Mouse (Mus musculus): ENCODE results near the gene Mpdu1.
"Not testable (repeated sequence)": the region's sequence is repeated elsewhere in the genome, so short reads cannot be mapped to it uniquely, and the experiment has no call there.

Gene Mpdu1

DNA sequence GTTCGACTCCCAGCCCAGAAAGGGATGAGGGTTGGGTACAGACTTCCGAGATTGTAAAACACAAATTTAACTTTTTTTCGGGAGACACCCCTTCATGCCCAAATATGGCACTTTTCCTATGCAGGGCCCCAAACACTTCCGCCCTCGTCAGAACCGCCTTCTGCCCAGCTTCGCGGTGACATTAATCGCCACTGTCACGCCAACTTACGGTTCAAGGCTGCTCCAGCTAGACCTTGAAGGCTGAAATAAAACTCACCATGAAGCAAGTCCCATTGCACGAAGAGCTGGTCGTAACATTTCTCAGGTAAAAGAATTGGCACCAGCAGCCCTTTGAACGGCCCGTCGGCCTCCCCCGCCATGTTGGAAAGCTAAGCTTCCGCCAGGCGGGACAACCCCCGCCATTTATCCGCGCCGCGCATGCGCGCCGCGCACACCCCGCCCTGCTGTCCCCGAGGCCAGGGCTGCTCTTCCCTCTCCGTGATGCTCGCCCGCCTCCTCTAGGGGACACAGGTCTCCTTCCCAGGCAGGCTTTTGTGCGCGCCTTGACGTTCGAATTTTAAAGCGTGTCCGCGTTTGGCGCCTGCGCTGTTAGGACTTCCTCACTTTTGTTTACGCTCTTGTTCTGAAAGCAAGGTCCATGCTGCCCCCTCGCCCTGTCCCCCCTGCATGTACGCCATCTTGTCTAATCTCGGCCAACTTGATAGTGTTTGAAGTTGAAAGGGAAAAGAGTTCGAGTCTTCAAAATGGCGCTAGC, at the start of gene Mpdu1:
TSS of gene Mpdu1 (minus strand) at position 430 of the 754 bp plus-strand sequence.
- peak; percentile 94 to 98 for DNase-seq

DNA sequence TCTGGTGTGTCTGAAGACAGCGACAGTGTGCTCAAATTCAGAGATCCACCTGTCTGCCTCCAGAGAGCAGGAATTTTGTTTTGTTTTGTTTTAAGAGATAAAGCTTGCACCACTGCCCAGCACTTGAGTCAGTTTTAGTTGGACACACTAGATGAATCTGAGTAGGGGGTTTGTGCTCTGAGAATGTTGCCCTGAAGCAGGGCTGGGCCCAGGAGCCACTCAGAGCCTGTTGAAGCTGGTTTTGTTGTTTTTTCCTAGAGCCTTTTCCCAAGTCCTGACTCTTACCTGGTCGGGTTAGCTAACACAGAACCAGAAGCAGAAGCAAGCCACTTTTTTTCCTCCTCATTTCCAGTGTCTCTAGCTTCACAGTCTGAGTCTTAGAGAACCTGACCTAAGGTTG, 48.6 kb upstream of the Mpdu1 start:
- no peak for DNase-seq

DNA sequence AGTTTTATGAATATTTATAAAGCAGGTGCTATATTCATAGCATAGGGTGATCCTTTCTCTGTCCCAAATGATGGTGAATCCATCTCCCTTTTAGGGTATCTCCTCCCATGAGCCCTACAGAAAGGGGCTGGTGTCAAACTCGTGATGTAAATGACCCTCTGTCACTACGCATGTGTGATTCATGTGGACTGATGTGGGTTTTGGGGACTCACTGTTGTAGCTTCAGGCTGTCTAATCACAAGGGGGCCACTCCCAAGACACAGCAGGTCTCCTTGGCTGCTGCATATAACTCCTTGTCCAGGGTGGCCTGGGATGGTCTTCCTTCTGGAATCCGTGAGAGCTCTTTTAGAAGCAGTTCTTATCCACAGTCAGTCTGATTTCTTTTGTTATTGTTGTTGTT, 48.0 kb upstream of the Mpdu1 start:
- DNase-seq: no peak

DNA sequence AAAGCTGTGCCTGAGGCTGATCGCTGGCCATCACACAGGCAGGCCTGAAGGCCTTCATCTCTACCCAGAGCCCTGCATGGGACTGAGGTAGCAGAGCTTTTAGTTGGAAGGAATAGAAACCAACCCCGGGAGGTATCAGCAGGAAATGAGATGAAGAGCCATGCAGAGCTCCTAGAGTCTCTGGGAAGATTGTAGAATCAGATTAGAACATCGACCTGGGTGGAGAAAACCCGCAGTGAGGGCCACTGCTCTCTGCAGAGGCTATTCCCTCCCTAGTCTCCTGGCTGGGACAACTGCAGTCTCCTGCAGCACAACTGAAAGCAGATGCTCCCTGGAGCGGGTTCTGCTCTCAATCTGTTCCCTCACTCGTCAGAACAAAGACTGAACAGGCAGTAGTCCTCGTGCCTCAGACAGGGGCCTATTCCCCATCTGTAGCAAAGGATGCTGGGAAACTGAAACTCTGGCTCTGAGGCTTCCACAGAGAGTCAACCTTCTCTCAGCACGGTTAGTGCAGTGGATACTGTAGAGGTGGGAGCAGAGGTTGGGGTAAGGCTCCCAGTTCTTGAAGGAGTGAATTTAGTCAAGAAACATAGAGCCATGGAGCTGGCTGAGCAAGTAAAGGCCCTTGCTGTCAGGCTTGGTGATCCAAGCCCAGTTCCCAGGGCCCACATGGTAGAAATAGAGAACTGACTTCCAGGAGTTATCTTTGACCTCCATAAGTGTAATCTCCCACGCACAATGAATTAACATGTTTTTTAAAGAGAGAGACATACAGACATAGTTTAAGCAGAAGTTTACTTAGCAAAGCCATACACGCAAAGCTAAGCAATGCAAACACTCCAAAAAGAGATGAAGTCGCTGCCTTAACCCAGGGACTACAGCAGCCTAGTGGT, 47.4 kb upstream of the Mpdu1 start:
- no peak for DNase-seq

DNA sequence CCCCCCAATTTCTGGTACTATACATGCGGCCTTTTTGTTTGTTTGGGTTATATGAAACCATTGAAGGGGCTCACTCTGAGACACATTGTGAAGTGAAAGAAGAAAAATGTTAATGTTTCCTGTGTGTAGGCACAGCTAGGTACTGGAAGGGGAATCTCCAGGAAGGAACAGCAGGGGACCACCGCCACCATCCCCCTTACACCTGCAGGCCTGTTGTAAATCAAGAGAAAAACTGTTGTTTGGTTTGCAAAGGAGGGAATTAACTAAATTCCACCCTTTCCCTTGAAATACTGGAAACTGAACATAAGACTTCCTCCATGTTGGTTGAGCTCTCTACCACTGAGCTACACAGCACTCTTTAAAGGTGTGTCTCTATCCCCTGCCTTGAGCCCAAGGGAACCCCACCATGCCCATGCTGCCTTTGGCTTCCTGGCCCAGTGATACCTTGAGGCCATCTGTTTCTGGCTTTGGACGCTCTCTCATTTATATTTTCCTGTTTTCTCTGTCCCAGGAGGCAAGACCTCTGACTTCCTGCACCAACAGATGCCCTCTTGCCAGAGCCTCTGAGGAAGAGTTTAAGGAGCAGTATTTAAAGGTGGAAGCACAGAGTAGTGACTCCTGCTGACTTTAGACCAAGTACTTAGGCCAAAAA, 46.3 kb upstream of the Mpdu1 start:
- DNase-seq: no peak

DNA sequence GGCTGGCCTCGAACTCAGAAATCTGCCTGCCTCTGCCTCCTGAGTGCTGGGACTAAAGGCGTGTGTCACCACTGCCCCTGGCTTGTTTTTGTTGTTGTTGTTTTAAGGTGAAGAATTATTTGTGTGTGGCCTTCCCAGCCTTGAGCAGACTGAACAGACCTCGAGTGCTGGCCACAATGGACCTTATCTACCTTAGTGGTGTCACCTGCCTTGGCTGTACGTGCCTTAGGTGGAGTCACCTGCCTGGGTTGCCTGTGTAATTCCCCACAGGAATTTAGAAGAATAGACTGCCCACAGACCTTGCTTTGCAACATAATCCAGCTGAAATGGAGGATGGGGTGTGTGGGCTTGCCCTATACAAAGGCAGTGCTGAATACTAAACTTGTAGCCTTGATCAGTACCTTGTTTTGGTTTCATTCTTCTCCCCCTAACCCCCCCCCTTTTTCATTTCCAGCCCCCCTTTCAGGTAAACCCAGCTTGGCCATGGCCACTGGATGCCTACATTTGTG, 45.5 kb upstream of the Mpdu1 start:
- DNase-seq: no peak

DNA sequence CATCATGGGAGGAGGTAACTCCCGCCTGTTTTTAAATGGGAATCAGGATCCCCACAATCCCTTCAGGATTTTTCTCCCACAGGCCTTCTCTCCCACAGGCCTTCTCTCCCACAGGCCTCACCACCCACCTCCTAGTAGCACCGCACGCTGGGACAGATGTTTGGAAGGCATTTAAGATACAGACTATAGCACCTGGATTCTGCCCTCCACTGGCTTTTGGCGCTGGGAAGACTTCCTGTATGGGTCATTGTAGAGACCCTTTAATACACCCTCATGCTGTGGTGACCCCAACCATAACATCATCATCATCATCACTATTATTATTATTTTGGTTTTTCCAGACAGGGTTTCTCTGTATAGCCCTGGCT, 45.0 kb upstream of the Mpdu1 start:
- DNase-seq: no peak

DNA sequence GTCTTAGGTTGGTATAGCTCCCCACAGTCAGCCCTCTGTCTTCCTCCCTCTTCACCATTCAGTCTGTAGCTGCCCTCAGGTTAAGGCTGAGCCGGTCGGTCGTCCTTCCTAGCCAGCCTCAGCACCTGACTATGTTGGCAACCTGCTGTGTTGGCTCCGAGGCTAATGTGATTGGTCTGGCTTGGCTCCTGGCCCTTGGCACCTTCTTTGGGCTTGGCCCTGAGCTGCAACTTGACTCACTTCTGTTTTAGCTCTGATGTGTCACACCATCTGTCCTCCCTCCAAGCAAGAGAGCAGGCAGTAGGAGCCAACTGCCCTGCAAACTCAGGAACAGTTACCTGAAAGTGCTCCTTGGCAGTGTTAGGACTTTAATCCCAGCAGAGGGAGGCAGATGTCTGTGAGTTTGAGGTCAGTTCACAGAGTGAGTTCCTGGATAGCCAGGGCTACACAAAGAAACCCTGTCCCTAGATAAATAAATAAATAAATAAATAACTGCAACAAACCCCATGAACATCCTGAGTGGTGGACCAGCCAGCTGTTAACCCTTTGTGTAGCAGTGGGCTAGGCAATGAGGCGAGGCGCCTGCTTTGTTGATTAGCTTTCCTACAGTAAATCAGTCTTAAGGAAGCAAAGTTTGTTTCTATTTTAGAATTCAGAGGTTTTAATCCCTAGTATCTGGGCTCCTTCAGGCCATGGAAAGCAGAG, 44.5 kb upstream of the Mpdu1 start:
- DNase-seq: peak; percentile 86 to 93

DNA sequence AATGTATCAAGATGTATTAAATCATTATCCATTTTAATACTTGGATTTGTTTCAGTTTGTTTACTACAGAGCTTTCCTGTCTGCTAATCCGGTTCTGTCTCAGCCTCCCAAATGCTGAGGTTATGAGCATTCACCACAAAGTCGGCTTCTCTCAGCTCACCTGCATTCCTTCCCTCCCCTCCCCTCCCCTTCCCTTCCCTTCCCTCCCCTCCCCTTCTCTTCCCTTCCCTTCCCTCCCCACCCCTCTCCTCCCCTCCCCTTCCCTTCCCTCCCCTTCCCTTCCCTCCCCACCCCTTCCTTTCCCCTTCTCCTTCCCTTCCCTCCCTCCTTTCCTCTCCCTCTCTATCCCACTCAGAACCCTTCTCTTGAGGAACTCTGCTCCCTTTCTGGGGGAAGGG, 42.2 kb upstream of the Mpdu1 start:
- DNase-seq: no peak

DNA sequence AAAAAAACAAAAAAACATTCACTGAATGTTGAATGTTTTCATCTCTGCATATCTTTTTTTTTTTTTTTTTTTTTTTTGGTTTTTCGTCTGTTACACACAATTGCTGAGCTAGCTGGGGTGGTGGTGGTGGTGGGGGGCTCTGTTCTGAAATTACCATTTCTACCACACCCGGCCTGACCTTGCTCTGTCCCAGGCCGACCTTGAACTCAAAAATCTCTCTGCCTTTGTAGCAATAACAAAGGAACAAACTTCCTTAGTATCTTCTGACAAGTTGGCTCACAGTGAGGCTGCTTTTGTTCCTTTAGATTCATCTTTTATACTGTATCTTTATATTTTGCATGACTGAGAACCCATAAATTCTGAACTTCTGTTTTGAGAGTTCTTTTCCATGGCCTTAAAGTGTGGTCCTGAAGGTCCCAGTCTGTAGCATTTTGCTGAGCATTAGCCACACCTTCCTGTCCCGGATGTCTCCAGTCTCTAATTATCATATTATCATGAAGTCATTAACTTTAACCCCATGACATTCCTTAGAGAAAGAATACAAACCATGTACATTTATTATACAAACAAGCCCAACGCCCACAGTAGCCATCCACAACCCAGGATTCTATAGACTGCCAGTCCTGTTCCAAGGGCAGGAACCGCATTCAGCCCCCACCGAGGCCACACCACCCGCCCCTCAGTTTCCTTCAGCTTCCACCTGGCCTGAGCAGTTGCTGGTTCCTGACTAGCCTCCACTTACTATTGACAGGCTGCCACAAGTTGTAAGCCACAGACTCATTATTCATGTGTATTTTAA, 41.6 kb upstream of the Mpdu1 start:
- DNase-seq: no peak

DNA sequence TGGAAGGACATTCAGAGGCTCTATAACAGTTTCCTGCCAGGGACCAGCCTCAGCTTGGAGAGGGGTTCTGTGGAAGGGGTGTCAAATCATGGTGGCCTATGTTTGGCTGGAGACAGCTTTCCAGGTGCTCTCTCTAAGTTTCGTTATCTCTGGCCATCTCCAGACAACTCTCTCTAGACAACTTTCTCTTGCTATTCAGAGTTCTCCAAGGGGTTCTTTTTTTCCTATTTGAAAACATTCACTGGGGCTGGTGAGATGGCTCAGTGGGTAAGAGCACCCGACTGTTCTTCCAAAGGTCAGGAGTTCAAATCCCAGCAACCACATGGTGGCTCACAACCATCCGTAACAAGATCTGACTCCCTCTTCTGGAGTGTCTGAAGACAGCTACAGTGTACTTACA, 40.9 kb upstream of the Mpdu1 start:
- DNase-seq: not testable (repeated sequence)

DNA sequence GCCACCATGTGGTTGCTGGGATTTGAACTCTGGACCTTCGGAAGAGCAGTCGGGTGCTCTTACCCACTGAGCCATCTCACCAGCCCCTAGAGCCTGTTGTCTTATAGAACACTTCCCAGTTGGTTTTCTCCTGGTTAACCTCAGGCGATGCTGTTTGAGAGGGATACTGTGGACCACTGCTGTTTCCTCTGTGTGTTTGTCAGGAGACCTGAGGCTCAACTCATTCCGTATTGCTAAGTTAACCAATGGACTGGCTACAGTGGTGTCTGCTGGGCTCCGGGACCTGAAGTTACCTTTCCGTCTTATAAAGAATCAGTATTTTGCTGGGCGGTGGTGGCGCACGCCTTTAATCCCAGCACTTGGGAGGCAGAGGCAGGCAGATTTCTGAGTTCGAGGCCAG, 40.4 kb upstream of the Mpdu1 start:
- DNase-seq: not testable (repeated sequence)

DNA sequence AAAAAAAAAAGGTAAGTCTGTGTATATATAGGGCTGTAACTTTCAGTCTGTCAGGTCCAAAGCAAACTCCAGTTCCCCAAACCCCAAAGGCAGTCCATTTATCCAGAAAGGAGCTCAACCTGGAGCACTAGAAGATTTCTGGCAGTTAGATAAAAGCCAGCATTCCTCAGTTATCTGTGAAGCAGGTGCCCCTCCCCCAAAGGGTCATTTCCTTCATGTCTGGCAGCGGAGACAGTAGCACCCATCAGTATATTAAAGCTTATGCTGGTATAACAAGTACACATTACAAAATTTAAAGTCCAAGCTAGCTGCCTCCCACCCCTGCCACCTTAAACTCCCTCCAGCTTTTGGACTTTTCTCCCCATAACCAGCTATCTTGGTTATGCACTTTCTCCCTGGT, 37.2 kb upstream of the Mpdu1 start:
- DNase-seq: no peak

DNA sequence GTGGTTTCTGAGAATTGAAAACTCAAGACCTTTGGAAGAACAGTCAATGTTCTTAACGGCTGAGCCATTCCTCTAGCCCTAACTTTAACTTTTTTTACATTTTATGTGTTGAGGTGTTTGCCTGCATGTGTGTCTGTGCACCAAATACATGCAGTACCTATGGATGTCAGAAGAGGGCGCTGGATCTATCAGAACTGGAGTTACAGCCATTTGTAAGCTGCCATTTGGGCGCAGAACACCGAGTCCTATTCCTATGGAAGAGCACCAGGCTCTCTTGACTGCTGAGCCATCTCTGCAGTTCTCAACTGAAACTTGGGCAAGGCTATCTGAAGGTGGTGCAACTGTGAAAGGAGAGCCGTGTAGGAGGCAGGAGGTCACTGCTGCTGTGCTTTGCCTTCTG, 36.1 kb upstream of the Mpdu1 start:
- no peak for DNase-seq

DNA sequence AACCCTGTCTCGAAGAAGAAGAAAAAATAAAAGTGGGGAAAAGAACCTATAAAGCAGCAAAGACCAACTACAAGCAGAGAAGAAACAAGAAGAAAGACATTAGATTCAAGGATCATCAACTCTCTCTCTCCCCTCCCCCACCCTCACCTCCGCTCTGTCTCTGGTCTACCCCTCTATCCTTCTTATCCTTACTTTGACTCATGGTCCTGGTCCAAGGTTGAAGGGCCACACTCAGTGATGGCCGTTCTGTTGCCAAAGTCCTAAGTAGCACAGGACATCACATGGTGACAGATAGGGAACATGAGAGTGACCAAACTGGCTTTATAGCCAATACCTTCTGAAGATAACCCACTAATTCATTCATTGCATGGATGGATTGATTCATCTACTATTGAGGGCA, 35.0 kb upstream of the Mpdu1 start:
- DNase-seq: no peak

DNA sequence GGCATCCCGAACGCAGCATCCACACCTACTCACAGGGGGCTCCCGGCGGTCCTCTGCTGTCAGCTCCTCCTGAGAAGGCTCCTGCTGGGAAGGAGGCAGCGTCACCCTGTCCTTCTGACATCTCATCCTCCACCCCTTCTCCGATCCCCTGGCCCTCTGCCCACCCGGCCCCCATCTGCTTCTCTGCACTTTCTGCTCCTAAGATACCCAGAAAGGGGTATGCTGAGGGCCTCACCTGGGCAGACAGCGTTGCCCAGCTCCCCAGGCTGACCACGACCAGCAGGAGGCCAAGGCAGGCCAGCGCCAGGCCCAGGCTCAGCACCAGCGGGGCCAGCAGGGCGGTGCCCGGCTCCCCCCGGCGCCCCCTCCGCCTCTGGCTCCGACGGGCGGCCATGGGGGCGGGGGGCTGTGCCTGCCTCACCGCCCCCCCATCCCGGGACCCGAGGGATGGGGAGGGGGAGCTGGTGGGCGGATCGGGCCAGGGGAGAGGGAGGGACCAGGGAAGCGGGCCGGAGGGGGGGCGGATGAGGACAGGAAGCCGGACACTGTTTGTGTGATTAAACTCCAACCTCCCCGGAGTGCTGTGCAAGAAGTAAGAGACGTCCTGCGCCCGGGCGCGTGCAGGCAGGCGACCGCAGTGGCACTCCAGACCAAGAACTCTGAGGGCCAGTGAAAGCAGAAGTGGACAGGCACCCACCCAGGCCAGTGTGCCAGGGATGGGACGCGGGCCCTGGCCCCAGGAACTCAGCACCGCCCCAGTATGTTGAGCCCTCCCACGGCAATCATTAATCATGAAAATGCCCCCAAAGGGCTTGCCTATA, 33.1 kb upstream of the Mpdu1 start, which contains the start of the genes Tnfsf12 and Tnfsfm13:
TSS of gene Tnfsf12 (minus strand) at position 489 of the 821 bp plus-strand sequence.
TSS of gene Tnfsfm13 (minus strand) at position 738 of the 821 bp plus-strand sequence.
- peak; percentile 88 to 92 for DNase-seq

DNA sequence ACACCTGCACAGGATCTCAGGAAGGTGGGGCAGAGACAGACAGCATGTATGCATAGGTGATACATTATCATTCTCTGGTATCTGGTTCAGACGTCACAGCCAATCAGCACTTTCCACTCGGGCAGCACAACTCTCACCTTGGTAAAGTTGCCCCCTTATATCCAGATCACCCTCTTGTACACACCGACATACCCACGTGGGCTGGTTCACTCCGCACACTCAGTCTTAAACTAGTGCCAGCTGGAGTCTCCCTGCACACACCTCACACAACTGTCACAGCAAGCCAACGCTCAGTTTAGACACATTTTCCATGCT, 32.6 kb upstream of the Mpdu1 start:
- DNase-seq: no peak

DNA sequence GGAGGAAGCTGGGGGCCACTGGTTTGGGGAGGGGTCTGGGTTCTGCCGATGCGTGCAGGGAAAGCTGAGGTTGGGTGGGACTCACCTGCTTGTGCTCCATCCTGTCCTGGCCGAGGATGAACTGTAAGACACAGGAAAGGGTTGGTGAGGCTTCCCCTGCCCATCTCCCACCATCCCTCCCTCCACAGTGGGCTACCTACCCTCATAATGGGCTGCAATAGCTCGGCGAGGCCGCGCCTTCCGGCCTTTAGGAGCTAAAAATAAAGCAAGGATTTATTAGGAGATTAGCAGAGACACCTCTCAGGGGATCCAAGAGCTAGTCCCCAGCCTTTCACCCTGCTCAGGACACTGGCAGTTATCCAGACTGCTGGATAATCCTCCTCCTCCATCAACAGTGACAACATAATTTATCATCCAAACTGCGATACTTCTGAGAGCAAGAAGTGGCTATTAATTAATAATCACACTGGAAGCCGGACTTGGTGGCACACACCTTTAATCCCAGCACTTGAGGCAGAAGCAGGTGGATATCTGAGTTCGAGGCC, 31.1 kb upstream of the Mpdu1 start:
- peak in 1 of 2 experiments; percentile 25 for DNase-seq

DNA sequence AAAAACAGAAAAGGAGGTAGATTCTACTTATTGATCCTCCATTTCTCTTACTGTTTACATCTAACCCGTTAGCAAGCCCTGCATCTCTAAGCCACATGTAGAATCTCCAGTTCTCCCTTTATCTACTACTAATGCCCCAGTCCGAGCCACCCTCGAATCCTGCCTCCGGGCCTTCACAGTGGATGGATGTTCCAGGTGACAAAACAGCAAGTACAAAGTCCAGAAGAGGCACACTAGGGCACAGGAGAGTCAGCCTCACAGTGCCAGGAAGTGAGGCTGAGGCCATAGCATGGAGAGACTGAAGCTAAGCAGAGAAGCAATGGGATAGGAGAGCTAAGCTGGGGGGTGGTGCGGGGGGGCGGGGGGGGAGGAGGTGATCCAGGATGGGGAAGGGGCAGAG, 30.4 kb upstream of the Mpdu1 start:
- DNase-seq: peak; percentile 68 to 87

DNA sequence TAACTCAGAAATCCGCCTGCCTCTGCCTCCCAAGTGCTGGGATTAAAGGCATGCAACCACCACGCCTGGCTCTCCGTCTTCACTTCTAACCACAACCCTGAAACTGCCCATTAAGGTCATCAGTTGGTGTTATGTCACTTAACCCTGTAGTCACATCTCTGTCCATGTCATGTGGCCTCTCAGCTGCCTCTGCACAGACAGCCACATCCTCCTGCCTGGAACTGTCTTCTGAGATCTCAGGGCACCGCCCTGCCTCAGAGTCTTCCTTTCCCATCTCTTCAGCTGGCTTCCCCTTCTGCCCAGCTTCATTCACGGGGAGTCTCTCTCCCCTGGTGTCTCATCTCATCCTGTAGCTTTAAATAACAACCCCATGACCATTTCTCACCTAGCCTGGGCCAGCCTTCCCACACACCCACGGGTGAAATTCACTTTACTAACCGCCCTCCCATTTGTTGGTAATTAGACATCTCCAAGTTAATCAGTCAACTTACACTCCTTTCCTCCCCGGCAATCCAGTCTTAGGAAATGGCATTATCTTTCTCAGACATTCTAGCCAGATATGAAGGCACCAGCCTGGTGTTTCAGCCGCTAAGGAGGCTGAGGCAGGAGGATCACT, 29.9 kb upstream of the Mpdu1 start:
- peak; percentile 28 to 63 for DNase-seq

Data from kidney, postnatal 25 days (tissue).